In genomic region chr17:64835928-64836327, GRCm38 (mm10) we compare ENCODE assay signal across 14 mouse cellular contexts. TPM values are rescaled to one million over a fixed set of nuclear protein-coding genes. Genes with fewer than 3 reads are reported as not detected.
DNase-seq lines count a peak whose midpoint lies in the region; ATAC-seq and TF ChIP-seq lines count a peak whose summit lies in the region.
"Had no signal": no experiment of that assay in that cellular context is flagged by ENCODE, and none has a peak within 500 bp of the region (broad histone marks: within the 10 kb centered on the region; RNA-seq: fewer than 3 reads in every experiment).

4930583I09Rik (minus strand) TSS chr17:64836071.

- peak; percentile 40 for DNase-seq in adrenal gland, postnatal 14 days
- no peak for DNase-seq in gastrocnemius, adult 2 months
- no peak for DNase-seq in kidney, postnatal 14 days
- DNase-seq in thymus, adult 2 months: no peak
- DNase-seq: heart, adult 2 months; kidney, adult 2 months had no signal

- no peaks in the 10 kb centered on the region for H3K79me2 ChIP-seq in myocyte (ENCODE audit: control insufficient read depth, insufficient read depth)

- H3K4me1 ChIP-seq in megakaryocyte, embryonic 14.5 days: peaks cover 3% of the 10 kb centered on the region; the same call in 1 of the 2 replicates
- 0 out of 2 replicates have a peak, but pooled peaks cover 6% of the 10 kb centered on the region for H3K4me1 ChIP-seq in forebrain, embryonic 16.5 days (replicated peaks; ENCODE audit: control insufficient read depth, insufficient read depth, low read length)
- H3K4me1 ChIP-seq in thymus, adult 2 months (replicated peaks; ENCODE audit: control insufficient read depth, insufficient read depth, low read length): no peaks in the 10 kb centered on the region

- TF ChIP-seq CTCF in gastrocnemius, adult 2 months (IDR thresholded peaks at IDR 0.05): no peak
- TF ChIP-seq CTCF in thymus, adult 2 months (IDR thresholded peaks at IDR 0.05; ENCODE audit: borderline replicate concordance, control insufficient read depth, extremely low read depth, insufficient read depth, low read length, poor library complexity): no peak

- WGBS in forebrain, embryonic 16.5 days: 54% methylated on average over 6 of the region's 6 CpGs
- 73% methylated on average over 6 of the region's 6 CpGs for WGBS in thymus, adult 2 months

- peaks cover 3% of the 10 kb centered on the region for H3K27me3 ChIP-seq in megakaryocyte, embryonic 14.5 days (replicated peaks)
- H3K27me3 ChIP-seq in forebrain, embryonic 16.5 days (replicated peaks; ENCODE audit: control insufficient read depth, insufficient read depth, low read length): no peaks in the 10 kb centered on the region
- H3K27me3 ChIP-seq in myocyte (ENCODE audit: control insufficient read depth, insufficient read depth, insufficient read length): no peaks in the 10 kb centered on the region
- H3K27me3 ChIP-seq in thymus, adult 2 months (ENCODE audit: control insufficient read depth, insufficient read depth, low read length): no peaks in the 10 kb centered on the region

- no peaks in the 10 kb centered on the region for H3K36me3 ChIP-seq in megakaryocyte, embryonic 14.5 days (replicated peaks; ENCODE audit: low read length)
- H3K36me3 ChIP-seq in forebrain, embryonic 16.5 days (ENCODE audit: control insufficient read depth, insufficient read depth): no peaks in the 10 kb centered on the region
- H3K36me3 ChIP-seq in myocyte (ENCODE audit: control insufficient read depth, insufficient read depth): no peaks in the 10 kb centered on the region
- no peaks in the 10 kb centered on the region for H3K36me3 ChIP-seq in thymus, adult 2 months (ENCODE audit: control insufficient read depth, insufficient read depth, low read length)

- no peak for TF ChIP-seq POLR2A in myocyte (IDR thresholded peaks at IDR 0.05; ENCODE audit: insufficient read length, low read depth)
- TF ChIP-seq POLR2A in thymus, adult 2 months (IDR thresholded peaks at IDR 0.05; ENCODE audit: control insufficient read depth, extremely low read depth, insufficient read depth, low read length, poor library complexity): no peak

- no peak for ATAC-seq in megakaryocyte, adult 5-6 weeks (ENCODE audit: poor library complexity, severe bottlenecking)
- no peak for ATAC-seq in forebrain, embryonic 16.5 days
- ATAC-seq: lung, postnatal 0 days had no signal

- H3ac ChIP-seq in myocyte (ENCODE audit: control insufficient read depth, insufficient read length): no peak within 1 kb of the TSS

- H3K4me2 ChIP-seq in forebrain, embryonic 16.5 days (ENCODE audit: low read length): peak within 1 kb of the TSS; percentile 0; the same call in 1 of the 2 replicates
- H3K4me2 ChIP-seq in myocyte (ENCODE audit: low read depth): peak within 1 kb of the TSS; percentile 85

- H3K9ac ChIP-seq in forebrain, embryonic 16.5 days (replicated peaks; ENCODE audit: low read depth, low read length): no peak within 1 kb of the TSS

- intact Hi-C loops in gastrocnemius, adult 2 months (cut with DNase I): no loop called here

- H3K4me3 ChIP-seq in megakaryocyte, embryonic 14.5 days (replicated peaks): peak within 1 kb of the TSS; percentile 15
- H3K4me3 ChIP-seq in forebrain, embryonic 16.5 days (replicated peaks; ENCODE audit: low read length): no peak within 1 kb of the TSS
- H3K4me3 ChIP-seq in myocyte: peak within 1 kb of the TSS; percentile 8
- H3K4me3 ChIP-seq in gastrocnemius, adult 2 months: no peak within 1 kb of the TSS
- H3K4me3 ChIP-seq in thymus, adult 2 months (ENCODE audit: control insufficient read depth, insufficient read depth, low read length): no peak within 1 kb of the TSS
- H3K4me3 ChIP-seq: heart, adult 2 months had no signal

- peaks cover 9% of the 10 kb centered on the region; the same call in 1 of the 2 replicates for H3K9me3 ChIP-seq in megakaryocyte, embryonic 14.5 days
- no peaks in the 10 kb centered on the region for H3K9me3 ChIP-seq in forebrain, embryonic 16.5 days (ENCODE audit: control insufficient read depth, low read length)

- H3K27ac ChIP-seq in forebrain, embryonic 16.5 days (ENCODE audit: low read length): no peak within 1 kb of the TSS
- H3K27ac ChIP-seq in gastrocnemius, adult 2 months: no peak within 1 kb of the TSS
- H3K27ac ChIP-seq in thymus, adult 2 months (ENCODE audit: control insufficient read depth, insufficient read depth, low read length): no peak within 1 kb of the TSS
- H3K27ac ChIP-seq: heart, adult 2 months had no signal

TF ChIP-seq in myocyte, 11 proteins besides CTCF, POLR2A, EP300 and RAD21:
- TF ChIP-seq E2F4 (IDR thresholded peaks at IDR 0.05; ENCODE audit: insufficient read depth) (no peak), CEBPB (IDR thresholded peaks at IDR 0.05; ENCODE audit: insufficient read depth, poor library complexity, severe bottlenecking) (peak; percentile 74)

RNA-seq across cellular contexts. Expression of gene 4930583I09Rik, which starts in this region (rescaled TPM):
- not detected in 2 replicates for polyA plus RNA-seq in megakaryocyte, embryonic 14.5 days (2012; ENCODE audit: insufficient read depth, low replicate concordance)
- total RNA-seq in megakaryocyte, adult 5-6 weeks (2015): not detected in 2 replicates
- not detected in 2 replicates for total RNA-seq in megakaryocyte, adult 5-6 weeks (2017)
- not detected in 2 replicates for total RNA-seq in adrenal gland, postnatal 14 days (2021)
- not detected in 2 replicates for polyA plus RNA-seq in forebrain, embryonic 16.5 days (2015; fragmentation: Nextera tagmentation; extraction: Ambion mirVana)
- polyA plus RNA-seq in myocyte (2012; fragmentation: generic; extraction: Trizol): 0.07 TPM
- not detected for total RNA-seq in gastrocnemius, adult 2 months (2021)
- polyA plus RNA-seq in thymus, adult 2 months (2012; rRNA removed): not detected in 2 replicates
- total RNA-seq: heart, adult 2 months; heart, postnatal 25 days; liver, adult 2 months had no signal
- polyA plus RNA-seq: heart, adult 2 months; kidney, adult 2 months; liver, adult 2 months; lung, postnatal 0 days; thymus, postnatal 0 days had no signal

Comparison
In these comparisons a context has a peak if more than half of its experiments do, and no peak if none do; other contexts are left out.
1. Peak in DNase-seq in adrenal gland, postnatal 14 days; RNA of the gene not detected or under 1 TPM.
2. H3K4me3 ChIP-seq: peak in megakaryocyte, embryonic 14.5 days (single experiment) and myocyte (single experiment); none in forebrain, embryonic 16.5 days (single experiment), gastrocnemius, adult 2 months (single experiment) and thymus, adult 2 months (single experiment).